Mouse (Mus musculus): ENCODE measurements at regions not wholly inside any gene's neighbourhood (a gene's known extent, or its start where the extent isn't known, plus 50 kb on each side); places are given as distances from the start of the nearest gene placed in this dataset.
"Not testable (repeated sequence)": the region's sequence is repeated elsewhere in the genome, so short reads cannot be mapped to it uniquely, and the experiment has no call there.

DNA sequence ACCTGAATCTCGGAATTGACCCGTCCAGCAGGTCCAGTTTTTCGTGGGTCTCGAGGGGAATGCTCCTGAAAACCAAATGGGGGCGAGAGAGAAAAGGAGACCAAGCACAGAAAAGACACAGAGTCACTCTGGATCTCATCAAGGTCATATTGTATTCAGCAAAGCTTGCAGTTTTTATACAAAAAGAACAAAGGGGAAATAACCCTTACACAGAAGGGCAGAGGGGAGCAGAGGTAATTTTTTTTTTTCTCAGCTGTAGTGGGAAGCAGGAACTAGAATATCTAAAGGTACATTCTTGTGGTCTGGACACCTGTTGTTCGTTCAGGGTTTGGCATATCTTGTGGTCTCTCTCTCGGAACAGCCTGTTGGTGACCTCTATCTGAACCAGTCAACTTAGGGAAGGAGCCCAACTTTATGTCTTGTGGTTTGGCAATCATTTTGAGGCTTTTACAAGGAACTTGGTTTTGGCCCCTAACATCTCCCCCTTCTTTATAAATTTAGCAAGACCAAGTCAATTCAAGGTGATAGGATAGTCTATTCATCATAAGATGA lies 1645.9 kb upstream of the Cdh9 start:
- POLR2A ChIA-PET = no interaction called here
- CTCF ChIA-PET = no interaction called here

GRCm38 (mm10) chr15:15088696-15089095 lies 1639.9 kb upstream of the Cdh9 start:
- CTCF ChIA-PET, POLR2A ChIA-PET: not testable (repeated sequence)

GRCm38 (mm10) chr15:15089783-15090182 lies 1638.8 kb upstream of the Cdh9 start:
- POLR2A ChIA-PET, CTCF ChIA-PET: not testable (repeated sequence)

GRCm38 (mm10) chr15:15091531-15092290 lies 1636.8 kb upstream of the Cdh9 start:
- ChIA-PET CTCF (interaction anchor here in 1 of 4 experiments (0.6 kb wide), 1 partner anchor 636 kb away, joined by 6 read pairs; no protein-coding TSS in a partner anchor), POLR2A (interaction anchor here in 1 of 4 experiments (0.6 kb wide), 1 partner anchor 10 kb away, joined by 4 read pairs; no protein-coding TSS in a partner anchor)

DNA sequence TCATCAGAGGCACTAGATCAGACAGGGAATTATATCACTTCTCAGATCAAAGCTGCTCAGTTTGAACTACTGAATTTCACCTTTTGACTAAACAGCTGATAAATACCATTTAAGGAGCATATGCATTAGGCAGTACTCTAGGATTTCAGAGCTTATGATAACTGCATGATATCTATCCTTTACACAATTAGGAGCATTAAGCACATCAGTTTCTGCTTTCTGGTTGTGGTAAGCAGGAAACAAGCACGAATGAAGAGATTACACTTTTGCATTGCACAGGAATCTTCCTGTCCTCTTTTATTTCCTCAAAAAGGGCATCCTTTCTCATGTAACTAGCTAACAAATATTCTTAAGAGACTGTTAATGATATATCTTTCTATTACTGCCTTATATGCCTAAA lies 1631.2 kb upstream of the Cdh9 start:
- ChIA-PET POLR2A (no interaction called here), CTCF (no interaction called here)

- CTCF ChIA-PET = no interaction called here
- POLR2A ChIA-PET = interaction anchor here in 2 of 4 experiments (0.6 to 0.7 kb wide), 2 partner anchors 21 to 616 kb away, joined by 3 to 5 read pairs; no protein-coding TSS in a partner anchor
Observed at GRCm38 (mm10) chr15:15102185-15102584, 1626.4 kb upstream of the Cdh9 start.

DNA sequence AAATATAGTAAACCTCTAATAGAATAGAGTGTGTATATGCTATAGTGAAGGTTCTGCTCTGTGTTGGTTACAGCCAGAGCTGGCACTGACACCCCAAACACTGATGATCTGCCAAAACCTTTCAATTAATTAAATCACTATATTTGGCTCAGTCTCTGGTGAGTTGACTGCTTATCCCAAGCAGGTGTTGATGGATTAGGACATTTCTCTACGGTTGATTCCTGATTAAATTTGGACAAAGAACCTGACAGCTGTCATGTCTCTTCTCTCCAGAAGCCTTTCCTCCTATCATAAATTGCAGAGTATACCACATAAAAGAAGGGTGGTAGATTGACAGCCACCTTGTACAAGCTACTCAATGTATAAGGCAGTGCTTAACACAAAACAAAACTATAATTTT lies 1608.4 kb upstream of the Cdh9 start:
- CTCF ChIA-PET = interaction anchor here in 1 of 4 experiments (0.6 kb wide), 1 partner anchor 51 kb away, joined by 5 read pairs; no protein-coding TSS in a partner anchor
- POLR2A ChIA-PET = no interaction called here

GRCm38 (mm10) chr15:15148791-15149190 lies 1579.8 kb upstream of the Cdh9 start:
- CTCF ChIA-PET = no interaction called here

DNA sequence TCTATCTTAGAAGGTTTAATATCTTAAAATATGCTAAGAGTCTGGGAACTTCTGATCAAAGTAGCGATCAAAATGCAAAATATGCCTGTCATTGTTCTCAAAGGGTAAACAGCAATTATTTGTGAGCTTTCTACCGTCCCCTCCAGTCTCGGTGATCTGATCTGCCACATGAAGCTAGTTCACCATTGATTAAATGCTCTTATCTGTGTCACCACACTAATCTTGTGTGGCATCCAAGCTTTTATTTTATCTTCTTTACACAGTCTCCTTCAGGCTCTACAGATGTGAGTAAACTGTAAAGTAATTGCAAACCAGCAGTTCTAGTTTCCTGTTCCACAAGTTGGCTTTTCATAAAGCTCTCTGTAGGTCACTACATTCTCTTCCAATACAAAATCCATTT lies 1573.1 kb upstream of the Cdh9 start:
- ChIA-PET POLR2A (no interaction called here), CTCF (no interaction called here)

More at GRCm38 (mm10) chr15:15148791-15149190, 1579.8 kb upstream of the Cdh9 start:
- POLR2A ChIA-PET = no interaction called here

GRCm38 (mm10) chr15:15170387-15170786 lies 1558.2 kb upstream of the Cdh9 start:
- ChIA-PET POLR2A (no interaction called here), CTCF (interaction anchor here in 1 of 4 experiments (0.7 kb wide), 1 partner anchor 51 kb away, joined by 5 read pairs; no protein-coding TSS in a partner anchor)

DNA sequence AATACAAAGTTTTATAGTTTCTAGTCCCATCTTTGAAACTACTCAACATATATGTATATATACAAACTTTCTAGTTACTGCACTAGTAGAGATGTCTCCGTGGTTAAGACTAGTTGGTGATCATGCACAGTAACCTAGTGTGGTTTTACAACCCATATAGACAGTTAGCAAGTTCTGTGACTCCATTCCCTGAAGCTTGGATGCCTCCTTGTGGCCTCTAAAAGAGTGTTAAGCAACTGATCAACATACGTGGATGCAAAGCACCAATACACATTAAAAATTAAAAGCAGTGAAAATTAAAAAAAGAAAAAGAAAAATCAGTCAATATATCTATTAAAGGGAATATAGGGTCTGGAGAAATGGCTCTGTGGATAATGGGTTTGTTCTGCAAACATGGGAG lies 1508.3 kb upstream of the Cdh9 start:
- CTCF ChIA-PET = no interaction called here
- POLR2A ChIA-PET = no interaction called here

DNA sequence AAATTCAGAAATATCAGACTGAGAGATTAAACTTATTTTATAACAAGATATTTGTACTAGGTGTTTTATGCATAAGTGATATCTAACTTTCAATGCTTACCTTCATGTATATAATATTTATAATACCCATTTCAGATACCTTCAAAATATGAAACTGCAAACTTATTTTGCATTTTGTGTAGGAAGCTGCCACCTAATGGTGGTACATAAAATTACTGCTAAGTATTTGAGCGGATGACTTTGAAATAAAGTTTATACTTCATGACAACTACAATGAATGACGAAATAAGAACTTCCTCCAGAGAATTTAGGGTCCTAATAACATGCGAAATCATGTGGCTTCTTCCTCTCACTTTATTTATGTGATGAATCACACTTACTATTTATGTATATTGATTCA lies 1498.6 kb upstream of the Cdh9 start:
- POLR2A ChIA-PET = no interaction called here
- CTCF ChIA-PET = no interaction called here

- CTCF ChIA-PET = interaction anchor here in 1 of 4 experiments (0.6 kb wide), 1 partner anchor 293 kb away, joined by 3 read pairs; no protein-coding TSS in a partner anchor
- POLR2A ChIA-PET = no interaction called here
Observed at GRCm38 (mm10) chr15:15238309-15238708, 1490.2 kb upstream of the Cdh9 start.
